Mouse (Mus musculus): ENCODE data around the gene Pa2g4.
"Not testable (repeated sequence)": the region's sequence is repeated elsewhere in the genome, so short reads cannot be mapped to it uniquely, and the experiment has no call there.

The Pa2g4 gene

DNA sequence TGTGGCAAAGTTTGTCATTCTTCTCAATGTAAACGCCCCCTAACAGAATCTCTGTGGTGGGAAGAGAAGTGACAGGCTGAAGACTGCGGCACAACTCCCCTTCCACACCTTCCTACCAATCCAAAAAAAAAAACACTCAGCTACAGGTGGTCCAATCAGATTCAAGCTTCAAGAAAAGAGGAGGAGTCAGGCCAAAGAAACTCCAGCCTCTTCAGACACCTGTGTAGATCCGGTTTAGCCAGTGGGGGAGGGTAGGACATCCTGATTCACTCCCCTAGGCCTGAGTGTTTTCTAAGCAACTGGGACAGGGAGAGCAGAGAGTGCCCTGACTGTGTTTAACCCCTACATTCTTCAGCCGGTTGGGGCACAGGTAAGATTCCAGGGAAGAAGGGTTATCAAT is 18.6 kb upstream of the Pa2g4 start:
- in situ Hi-C loops (cut with MboI; ENCODE audit: low pct_unique_long_range_greater_than_20kb in 1 of 2, low sequenced_read_pairs in 2 of 2, unreplicated experiment in 1 of 2): no loop called here

DNA sequence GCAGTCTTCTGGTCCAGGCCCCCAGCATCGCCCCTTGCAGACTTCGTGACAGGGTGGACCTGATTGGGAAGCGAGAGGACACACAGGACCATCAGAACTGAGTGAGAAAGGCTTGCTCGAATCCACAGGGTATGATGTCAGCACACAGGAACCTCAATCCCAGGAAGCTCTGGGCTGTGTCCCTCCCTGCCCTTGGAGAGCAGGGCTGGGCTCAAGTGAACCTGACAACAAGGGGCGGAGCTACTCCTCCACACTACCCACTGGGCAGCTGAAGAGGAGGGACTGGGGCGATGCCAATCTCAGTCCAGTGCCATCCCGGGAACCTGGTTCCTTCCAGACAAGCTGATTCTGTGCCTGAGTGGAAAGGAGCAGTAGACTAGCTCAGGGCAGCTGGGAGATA is 17.9 kb upstream of the Pa2g4 start:
- in situ Hi-C loops (cut with MboI; ENCODE audit: low pct_unique_long_range_greater_than_20kb in 1 of 2, low sequenced_read_pairs in 2 of 2, unreplicated experiment in 1 of 2): no loop called here

DNA sequence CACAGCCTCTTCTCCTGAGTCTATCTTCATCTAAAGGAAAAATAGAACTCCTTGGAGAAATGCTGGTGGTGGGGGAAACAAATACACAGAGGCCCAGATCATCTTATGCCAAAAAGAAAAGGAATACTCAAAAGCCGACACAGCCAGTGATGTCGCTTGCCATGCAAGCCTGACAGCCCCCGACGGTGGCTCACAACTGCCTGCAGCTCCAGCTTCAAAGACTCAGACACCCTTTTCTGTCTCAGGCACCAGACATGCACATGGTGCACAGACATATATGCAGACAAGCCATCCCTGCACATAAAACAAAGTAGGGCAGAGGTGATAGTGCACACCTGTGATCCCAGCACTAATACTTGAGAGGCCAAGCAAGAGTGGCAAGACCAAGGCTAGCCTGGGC is 13.9 kb upstream of the Pa2g4 start:
- in situ Hi-C loops (cut with MboI; ENCODE audit: low pct_unique_long_range_greater_than_20kb in 1 of 2, low sequenced_read_pairs in 2 of 2, unreplicated experiment in 1 of 2): no loop called here

DNA sequence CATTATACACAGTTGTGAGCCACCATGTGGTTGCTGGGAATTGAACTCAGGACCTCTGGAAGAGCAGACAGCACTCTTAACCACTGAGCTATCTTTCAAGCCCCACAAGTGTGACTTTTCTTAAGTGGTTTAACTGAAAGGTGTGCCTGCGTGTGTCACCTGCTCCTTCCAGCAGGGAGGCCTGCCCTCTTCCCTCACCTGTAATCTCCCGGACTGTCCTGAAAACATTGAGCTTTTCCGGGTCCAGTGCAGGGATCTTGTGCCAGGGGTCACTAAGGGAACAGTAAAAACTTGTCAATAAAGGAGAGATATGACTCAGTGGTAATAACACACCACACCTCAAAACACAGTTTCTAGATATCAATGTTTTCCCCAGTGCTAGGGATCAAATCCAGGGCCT is 13.5 kb upstream of the Pa2g4 start:
- in situ Hi-C loops (cut with MboI; ENCODE audit: low pct_unique_long_range_greater_than_20kb in 1 of 2, low sequenced_read_pairs in 2 of 2, unreplicated experiment in 1 of 2): no loop called here

DNA sequence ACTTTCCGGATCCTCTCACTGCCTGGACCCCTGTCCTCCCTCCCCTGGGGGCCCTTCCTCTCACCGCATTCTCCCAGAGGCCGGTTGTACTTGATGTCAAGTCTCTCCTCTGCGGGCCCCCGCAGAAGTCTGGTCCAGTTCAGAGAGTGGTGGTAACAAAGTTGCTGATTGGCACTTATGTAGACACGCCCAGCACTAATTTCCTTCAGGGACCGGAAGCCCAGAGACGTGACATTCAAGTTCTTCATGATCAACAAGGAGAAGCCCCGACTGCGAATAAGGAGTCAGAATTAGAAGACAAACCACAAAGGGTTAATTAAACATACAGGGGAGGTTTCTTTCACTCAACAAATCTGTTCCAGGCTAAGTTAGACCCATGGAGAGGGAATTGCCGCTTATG is 12.5 kb upstream of the Pa2g4 start:
- in situ Hi-C loops (cut with MboI; ENCODE audit: low pct_unique_long_range_greater_than_20kb in 1 of 2, low sequenced_read_pairs in 2 of 2, unreplicated experiment in 1 of 2): no loop called here

DNA sequence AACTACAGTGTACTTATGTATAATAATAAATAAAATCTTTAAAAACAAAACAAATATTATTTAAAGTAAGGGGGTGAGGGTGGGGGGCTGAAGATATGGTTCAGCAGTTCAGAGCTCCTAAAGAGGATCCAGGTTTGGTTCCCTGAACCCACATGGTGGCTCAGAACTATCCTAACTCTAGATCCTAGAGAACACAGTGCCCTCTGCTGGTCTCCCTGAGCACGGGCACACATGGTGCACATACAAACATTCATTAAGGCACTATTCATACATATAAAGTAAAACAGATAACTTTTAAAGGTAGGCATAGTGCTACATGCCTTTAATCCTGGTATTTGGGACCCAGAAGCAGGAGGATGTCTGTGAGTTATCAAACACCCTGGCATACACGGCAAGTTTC is 9.3 kb upstream of the Pa2g4 start:
- in situ Hi-C loops (cut with MboI; ENCODE audit: low pct_unique_long_range_greater_than_20kb in 1 of 2, low sequenced_read_pairs in 2 of 2, unreplicated experiment in 1 of 2): no loop called here

DNA sequence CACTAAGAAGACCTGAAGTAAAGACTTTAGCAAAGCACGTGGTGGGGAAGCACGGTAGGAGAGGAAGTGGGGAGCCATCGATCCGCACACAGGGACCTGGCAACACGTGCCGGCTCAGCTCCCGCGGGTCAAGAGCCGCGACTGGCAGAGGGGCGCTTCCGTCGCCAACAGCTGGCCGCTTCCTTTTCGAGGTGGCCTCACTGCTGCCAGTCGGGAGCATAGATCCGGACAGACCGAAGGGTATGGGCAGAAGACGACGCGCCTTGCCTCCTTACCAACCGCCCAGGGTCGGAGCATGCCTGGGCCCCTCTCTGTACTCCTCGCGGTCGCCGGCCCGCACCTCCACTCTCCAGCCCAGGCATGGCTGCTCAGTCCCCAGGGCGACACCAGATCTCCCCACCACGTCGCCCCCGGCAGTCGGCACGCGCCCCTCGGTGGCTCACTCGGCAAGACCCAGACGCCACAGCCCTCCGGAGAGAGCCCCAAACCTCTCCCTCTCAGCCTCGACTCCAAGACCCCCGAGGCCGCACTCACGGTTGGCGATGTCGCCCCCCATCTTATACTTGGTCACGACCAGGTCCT is 490 bp downstream of the Pa2g4 start:
- in situ Hi-C loops (cut with MboI; ENCODE audit: low pct_unique_long_range_greater_than_20kb in 1 of 2, low sequenced_read_pairs in 2 of 2, unreplicated experiment in 1 of 2): no loop called here

DNA sequence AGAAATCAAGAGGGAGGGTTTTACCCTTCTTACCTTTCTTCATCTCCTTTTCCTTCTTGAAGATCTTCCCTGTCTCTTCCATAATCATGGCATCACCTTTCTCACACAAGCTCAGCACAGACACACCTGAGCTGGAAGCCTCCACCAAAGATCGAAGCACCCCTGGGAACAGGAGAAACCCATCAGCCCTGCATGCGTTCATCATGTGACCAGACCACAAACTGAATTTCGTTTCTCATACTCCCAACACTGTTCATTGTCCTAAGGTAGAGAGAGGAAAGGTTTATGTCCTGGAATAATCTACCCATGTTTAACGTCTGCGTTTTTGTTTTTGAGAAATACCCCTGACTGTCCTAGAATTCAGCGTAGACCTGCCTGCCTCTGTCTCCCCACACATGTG is 2.2 kb downstream of the Pa2g4 start:
- in situ Hi-C loops (cut with MboI; ENCODE audit: low pct_unique_long_range_greater_than_20kb in 1 of 2, low sequenced_read_pairs in 2 of 2, unreplicated experiment in 1 of 2): no loop called here

DNA sequence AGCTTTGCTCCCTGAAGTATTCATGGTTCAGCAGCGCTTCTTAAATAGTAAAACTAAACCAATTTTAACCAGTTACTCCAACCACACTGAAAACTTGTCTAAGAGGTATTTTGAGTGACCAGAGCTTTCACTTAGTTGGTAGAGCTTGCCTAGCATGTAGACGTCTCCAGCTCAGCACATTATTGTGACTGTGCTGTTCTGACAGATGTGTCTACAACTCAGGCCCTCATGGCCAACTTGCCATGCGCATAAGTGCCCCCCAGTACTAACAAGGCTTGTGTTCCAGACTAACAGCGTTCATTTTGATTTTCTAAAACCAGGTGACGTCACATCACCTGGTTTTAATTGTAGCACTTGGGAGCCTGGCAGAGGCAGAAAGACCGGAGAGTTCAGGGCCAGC is 8.8 kb downstream of the Pa2g4 start:
- in situ Hi-C loops (cut with MboI; ENCODE audit: low pct_unique_long_range_greater_than_20kb in 1 of 2, low sequenced_read_pairs in 2 of 2, unreplicated experiment in 1 of 2): no loop called here

DNA sequence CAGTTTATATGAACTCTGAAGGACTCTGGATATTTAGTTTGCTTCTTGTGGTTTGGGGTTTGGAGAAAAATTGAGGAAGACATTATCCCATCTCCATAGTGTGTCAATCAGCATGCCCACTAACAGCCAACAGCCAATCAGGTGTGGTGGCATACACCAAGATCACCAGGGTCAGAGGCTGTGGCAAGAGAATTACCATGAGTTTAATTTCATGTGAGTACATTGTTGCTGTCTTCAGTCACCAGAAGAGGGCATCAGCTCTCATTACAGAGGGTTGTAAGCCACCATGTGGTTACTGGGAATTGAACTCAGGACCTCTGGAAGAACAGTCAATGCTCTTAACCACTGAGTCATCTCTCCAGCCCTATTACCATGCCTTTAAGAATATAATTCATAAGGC is 9.5 kb downstream of the Pa2g4 start:
- in situ Hi-C loops (cut with MboI; ENCODE audit: low pct_unique_long_range_greater_than_20kb in 1 of 2, low sequenced_read_pairs in 2 of 2, unreplicated experiment in 1 of 2): no loop called here

DNA sequence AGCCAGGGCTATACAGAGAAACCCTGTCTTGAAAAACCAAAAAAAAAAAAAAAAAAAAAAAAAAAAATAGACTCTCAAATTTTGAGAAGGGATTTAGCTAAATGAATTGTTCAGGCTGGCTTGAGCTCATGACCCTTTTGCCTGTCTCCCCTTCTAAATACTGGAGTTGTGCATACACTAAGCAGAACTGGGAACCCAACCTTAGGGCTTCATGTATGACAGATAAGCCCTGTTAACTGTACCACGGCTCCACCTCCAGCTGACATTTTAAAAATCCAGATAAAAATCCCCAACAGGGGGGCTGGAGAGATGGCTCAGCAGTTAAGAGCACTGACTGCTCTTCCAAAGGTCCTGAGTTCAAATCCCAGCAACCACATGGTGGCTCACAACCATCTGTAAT is 10.2 kb downstream of the Pa2g4 start:
- in situ Hi-C loops (cut with MboI; ENCODE audit: low pct_unique_long_range_greater_than_20kb in 1 of 2, low sequenced_read_pairs in 2 of 2, unreplicated experiment in 1 of 2): not testable (repeated sequence)

DNA sequence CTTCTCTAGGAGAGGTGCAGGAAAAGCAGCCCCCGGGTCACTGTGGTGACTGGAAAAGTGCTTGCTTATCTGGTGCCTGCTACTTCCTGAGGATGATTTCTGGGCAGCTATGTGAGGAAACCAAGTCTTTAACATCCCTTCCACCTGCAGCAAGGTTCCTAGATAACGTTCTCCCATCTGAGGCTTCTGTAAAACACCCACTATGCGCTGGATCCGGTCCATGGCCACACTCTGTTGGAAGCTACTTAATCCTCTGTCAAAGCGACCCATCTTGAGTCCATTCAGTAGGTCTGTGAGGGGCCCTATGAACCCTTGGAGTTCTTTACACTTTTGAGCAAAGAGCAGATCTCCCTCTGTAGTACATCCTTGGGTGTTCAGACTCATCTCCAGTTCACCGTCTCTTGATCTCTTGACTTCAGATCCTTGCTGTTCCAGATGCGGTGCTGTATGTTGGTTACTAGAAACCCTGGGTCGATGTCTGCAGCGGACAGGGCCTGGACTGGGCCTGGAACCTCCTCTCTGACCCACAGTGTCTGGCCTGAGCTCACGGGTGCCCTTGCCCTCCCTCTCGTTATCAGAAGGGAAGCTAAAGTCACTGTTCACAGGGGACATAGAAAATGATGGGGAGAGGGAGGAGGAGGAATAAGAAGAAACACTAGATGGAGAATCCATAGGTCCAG is 15.5 kb downstream of the Pa2g4 start:
- in situ Hi-C loops (cut with MboI; ENCODE audit: low pct_unique_long_range_greater_than_20kb in 1 of 2, low sequenced_read_pairs in 2 of 2, unreplicated experiment in 1 of 2): not testable (repeated sequence)

DNA sequence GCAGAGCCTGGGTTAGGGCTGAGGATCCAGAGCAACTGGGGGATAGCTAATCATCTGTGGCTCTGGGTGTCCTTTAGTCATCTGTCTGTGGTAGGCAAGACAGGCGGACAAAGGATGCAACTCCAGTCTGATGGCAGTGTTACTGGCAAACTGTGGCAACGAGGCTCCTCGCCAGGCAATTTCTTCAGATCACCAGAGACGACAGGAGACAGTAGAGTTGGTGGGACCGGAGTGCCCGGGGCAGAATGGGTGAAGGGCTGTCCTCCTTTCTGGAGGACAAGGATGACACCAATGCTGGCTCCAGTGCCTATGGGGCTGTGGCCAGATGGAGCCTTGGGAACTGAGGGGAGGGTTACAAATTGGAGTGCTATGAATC is 16.1 kb downstream of the Pa2g4 start:
- in situ Hi-C loops (cut with MboI; ENCODE audit: low pct_unique_long_range_greater_than_20kb in 1 of 2, low sequenced_read_pairs in 2 of 2, unreplicated experiment in 1 of 2): not testable (repeated sequence)

DNA sequence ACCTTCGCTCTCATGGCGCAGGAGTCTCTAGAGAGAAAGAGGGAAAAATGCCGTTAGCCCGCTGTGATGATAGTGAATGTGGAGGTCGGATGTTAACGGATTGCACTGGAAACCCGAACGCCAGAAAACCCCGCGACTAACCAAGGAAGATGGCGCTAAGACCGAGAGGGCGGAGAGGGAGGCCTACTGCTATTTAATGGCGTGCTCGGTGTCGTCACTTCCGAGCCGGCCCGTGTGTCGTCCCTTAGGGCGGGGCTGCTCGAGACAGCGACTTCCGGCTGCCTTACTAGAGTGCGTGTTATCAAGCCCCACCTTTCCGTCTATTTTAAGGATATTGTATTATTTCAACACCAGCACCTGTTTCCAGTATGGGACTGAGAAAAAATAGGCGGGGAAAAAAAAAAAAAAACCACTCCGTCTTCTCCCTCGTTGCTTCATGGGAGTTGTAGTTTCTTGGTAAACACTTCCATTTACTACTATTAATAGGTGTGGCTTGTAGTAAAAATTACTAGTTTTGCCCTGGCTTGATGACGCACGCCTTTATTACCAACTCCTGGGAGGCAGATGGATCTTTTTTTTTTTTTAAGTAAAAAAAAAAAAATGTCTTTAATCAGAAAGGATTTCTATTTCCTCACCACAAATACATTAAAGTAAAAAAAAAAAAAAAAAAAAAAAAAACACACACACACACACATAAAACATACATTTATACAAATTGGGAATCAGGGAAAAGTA is 16.7 kb downstream of the Pa2g4 start, which contains the start of gene Rpl41:
Gene Rpl41, minus strand, starts transcription at position 359 of the 735 bp plus-strand sequence.
- in situ Hi-C loops (cut with MboI; ENCODE audit: low pct_unique_long_range_greater_than_20kb in 1 of 2, low sequenced_read_pairs in 2 of 2, unreplicated experiment in 1 of 2): no loop called here

DNA sequence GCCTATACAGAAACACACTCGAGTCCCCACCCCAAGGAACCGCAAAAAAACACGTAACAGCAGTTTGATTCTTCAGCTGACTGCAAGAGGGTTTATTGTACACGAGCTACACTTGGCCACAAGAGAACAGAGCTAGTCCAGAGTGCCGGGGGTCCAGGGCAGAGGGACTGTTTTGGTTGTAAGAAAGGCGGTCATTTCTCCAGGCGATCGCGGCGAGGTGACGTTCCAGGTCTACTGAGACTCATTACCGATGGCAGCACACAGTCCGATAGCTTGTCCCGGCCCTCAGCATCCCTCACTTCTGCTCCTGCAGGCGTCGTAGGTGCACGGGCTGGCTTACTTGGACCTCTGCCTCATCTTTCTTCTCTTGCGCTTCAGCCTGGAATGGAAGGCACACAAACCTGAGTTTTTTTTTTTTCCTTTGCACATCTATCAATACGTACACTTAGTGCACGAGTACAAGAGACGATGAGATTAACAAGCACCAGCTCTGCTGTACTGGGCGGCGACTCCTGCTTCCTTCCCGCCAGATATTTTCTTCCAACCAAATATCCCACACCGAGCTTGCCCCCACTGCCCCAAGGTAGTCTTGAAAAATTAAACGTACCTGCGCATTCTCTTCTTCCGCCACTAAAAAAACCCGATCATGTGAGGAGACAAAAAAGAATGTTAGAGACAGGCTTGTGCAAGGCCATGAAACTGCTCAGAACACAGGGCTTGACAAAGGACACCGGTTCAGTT is 17.6 kb downstream of the Pa2g4 start:
- in situ Hi-C loops (cut with MboI; ENCODE audit: low pct_unique_long_range_greater_than_20kb in 1 of 2, low sequenced_read_pairs in 2 of 2, unreplicated experiment in 1 of 2): not testable (repeated sequence)

DNA sequence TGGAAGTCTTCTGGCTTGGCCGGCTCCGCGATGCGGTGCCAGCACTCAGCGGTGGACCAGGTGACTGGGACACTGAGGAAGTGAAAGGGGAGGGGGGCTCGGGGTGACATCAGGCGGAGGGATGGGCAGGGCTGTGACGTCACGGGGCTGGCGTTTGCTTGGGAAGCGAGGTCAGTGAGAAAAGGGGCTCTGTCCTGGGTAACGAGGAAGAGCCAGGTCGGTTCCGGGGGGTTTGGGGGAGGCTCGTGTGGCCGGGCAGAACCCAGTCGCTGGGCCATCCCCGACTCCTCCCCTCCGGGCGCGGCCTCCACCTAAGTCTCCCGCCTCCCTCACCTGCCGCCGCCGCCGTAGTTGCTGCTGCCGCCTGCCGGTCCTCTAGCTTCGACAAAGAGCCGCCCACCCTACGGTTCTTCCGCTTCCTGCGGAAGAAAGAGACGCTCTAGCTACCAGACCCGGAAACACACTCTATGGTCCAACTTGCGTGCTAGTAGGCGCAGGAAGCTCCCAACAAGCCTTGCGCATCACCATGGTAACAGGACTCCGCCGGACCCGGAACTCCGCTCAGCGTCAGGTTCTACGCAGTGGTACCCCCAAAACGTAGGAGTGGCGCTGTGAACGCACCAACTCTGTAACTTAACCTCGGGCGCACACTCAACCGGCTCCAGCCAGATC is 18.3 kb downstream of the Pa2g4 start, which contains the start of gene Zc3h10:
Gene Zc3h10, minus strand, starts transcription at position 414 of the 672 bp plus-strand sequence.
- in situ Hi-C loops (cut with MboI; ENCODE audit: low pct_unique_long_range_greater_than_20kb in 1 of 2, low sequenced_read_pairs in 2 of 2, unreplicated experiment in 1 of 2): no loop called here

DNA sequence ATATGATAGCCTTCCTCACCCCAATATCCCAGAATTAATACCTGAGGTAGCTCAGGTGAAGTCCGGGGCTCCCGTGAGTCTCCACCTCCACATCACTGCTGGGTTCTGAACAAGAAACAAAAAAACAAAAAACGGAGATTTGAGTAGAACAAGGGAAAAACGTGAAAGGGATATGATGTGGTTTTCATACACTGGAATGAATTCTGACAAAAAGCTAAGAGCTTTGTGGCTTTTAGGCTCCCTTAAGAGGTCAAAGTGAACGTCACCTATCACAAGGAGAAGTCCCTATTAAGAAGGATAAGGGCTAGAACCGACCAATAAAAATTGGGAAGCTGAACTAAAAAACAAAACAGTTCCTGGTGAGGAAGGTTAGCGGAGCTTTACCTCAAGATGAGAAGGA is 19.0 kb downstream of the Pa2g4 start:
- in situ Hi-C loops (cut with MboI; ENCODE audit: low pct_unique_long_range_greater_than_20kb in 1 of 2, low sequenced_read_pairs in 2 of 2, unreplicated experiment in 1 of 2): no loop called here

DNA sequence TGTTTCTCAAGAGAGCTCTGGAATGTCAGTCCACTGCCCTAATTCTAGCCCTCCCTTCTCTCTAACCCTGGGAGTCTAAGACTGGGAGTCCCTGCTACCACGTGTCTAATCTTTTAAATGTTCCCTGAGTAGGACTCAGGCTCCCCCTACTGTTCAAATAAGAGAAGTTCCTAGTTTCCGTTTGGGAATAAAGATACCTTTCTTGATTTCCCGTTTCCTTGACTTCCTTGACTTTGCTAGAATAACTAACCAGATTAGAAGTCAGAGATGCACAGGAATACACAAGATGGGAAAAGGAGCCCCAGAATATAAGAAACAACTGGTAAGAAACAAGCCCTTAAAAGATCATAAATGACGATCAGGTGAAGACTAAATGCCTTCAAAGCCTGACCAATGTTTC is 19.4 kb downstream of the Pa2g4 start:
- in situ Hi-C loops (cut with MboI; ENCODE audit: low pct_unique_long_range_greater_than_20kb in 1 of 2, low sequenced_read_pairs in 2 of 2, unreplicated experiment in 1 of 2): no loop called here

DNA sequence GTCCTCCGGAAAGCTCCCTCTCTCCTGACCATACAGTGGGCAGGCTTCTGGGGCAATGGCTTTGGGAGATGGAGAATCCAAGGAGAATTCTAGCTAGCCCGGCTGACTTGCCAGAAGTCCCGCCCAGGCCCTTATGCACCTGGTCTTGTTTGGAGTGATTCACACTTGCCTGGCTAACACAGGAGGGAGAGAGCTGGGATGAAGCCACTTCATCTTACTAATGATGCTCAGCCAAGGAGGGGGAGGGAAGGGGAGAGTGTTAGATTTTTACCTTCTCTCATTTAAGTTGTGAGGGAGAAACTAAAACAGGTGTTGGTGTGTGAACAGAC is 20.3 kb downstream of the Pa2g4 start:
- in situ Hi-C loops (cut with MboI; ENCODE audit: low pct_unique_long_range_greater_than_20kb in 1 of 2, low sequenced_read_pairs in 2 of 2, unreplicated experiment in 1 of 2): no loop called here
